ENCODE assay signal across 29 mouse cellular contexts in the genomic region with DNA sequence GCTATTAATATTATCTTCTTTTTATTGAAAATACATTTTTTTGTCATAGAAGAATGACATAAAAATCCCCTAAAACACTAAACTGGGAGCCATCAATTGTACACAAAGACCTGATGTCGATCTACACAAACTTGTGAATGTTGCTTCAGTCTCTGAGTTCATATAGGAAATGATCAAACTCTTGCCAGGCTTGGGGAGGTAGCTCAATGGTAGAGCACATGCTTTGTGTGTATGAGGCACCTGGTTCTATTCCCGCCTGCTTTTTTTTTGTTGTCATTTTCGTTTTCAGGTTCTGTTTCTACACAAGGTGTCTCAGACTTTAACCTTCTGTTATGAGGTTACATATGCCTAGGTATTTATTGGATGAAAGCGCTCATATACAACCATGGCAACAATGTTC. TPM values are rescaled to one million over a fixed set of nuclear protein-coding genes. Genes with fewer than 3 reads are reported as not detected.
"Had no signal": no experiment of that assay in that cellular context is flagged by ENCODE, and none has a peak within 500 bp of the region (broad histone marks: within the 10 kb centered on the region; RNA-seq: fewer than 3 reads in every experiment).

No protein-coding gene starts in this region.

- H3K9me3 ChIP-seq: limb, embryonic 10.5 days; limb, embryonic 12.5 days; limb, embryonic 13.5 days; limb, embryonic 15.5 days; liver, embryonic 12.5 days; liver, embryonic 13.5 days; liver, embryonic 15.5 days; lung, embryonic 15.5 days; megakaryocyte, embryonic 14.5 days; midbrain, embryonic 10.5 days; midbrain, embryonic 12.5 days; midbrain, embryonic 13.5 days; midbrain, embryonic 15.5 days; neural tube, embryonic 12.5 days had no signal

- H3K27ac ChIP-seq: limb, embryonic 10.5 days; limb, embryonic 12.5 days; limb, embryonic 13.5 days; limb, embryonic 15.5 days; liver, embryonic 12.5 days; liver, embryonic 13.5 days; liver, embryonic 14.5 days; liver, embryonic 15.5 days; lung, embryonic 15.5 days; macrophage; midbrain, embryonic 10.5 days; midbrain, embryonic 12.5 days; midbrain, embryonic 13.5 days; midbrain, embryonic 15.5 days; neural tube, embryonic 12.5 days had no signal

- H3K36me3 ChIP-seq: limb, embryonic 10.5 days; limb, embryonic 12.5 days; limb, embryonic 13.5 days; limb, embryonic 15.5 days; liver, embryonic 12.5 days; liver, embryonic 13.5 days; liver, embryonic 15.5 days; lung, embryonic 15.5 days; midbrain, embryonic 10.5 days; midbrain, embryonic 12.5 days; midbrain, embryonic 13.5 days; midbrain, embryonic 15.5 days; neural tube, embryonic 12.5 days had no signal

- H3K4me1 ChIP-seq: limb, embryonic 10.5 days; limb, embryonic 12.5 days; limb, embryonic 13.5 days; limb, embryonic 15.5 days; liver, embryonic 12.5 days; liver, embryonic 13.5 days; liver, embryonic 15.5 days; lung, embryonic 15.5 days; megakaryocyte, embryonic 14.5 days; midbrain, embryonic 12.5 days; midbrain, embryonic 13.5 days; midbrain, embryonic 15.5 days; neural tube, embryonic 12.5 days had no signal

- DNase-seq: left cerebral cortex, postnatal 4 days; liver; liver, embryonic 13.5 days; liver, postnatal 0 days; lung, adult 18-20 months; lung, adult 2 months; lung, embryonic 14.5 days; lung, postnatal 10 days; lung, postnatal 14 days; lung, postnatal 36 days; lung, postnatal 4 days had no signal

- H3K4me3 ChIP-seq: limb, embryonic 10.5 days; limb, embryonic 12.5 days; limb, embryonic 13.5 days; limb, embryonic 15.5 days; liver, embryonic 12.5 days; liver, embryonic 13.5 days; liver, embryonic 15.5 days; lung, embryonic 15.5 days; megakaryocyte, embryonic 14.5 days; midbrain, embryonic 10.5 days; midbrain, embryonic 12.5 days; midbrain, embryonic 13.5 days; midbrain, embryonic 15.5 days; myocyte; neural tube, embryonic 12.5 days had no signal

- H3K9ac ChIP-seq: limb, embryonic 12.5 days; limb, embryonic 13.5 days; limb, embryonic 15.5 days; liver, embryonic 12.5 days; liver, embryonic 13.5 days; liver, embryonic 14.5 days; liver, embryonic 15.5 days; liver, postnatal 0 days; lung, embryonic 14.5 days; lung, embryonic 15.5 days; midbrain, embryonic 12.5 days; midbrain, embryonic 13.5 days; midbrain, embryonic 15.5 days; neural tube, embryonic 12.5 days had no signal

- H3K27me3 ChIP-seq: limb, embryonic 12.5 days; liver, embryonic 12.5 days; liver, embryonic 13.5 days; liver, embryonic 15.5 days; midbrain, embryonic 12.5 days; midbrain, embryonic 13.5 days; midbrain, embryonic 15.5 days; neural tube, embryonic 12.5 days had no signal

RNA-seq across cellular contexts. Expression of a gene that starts 16.3 kb away (rescaled TPM):
- total RNA-seq: liver, adult 2 months; monocyte, adult 5-6 weeks had no signal
- polyA plus RNA-seq: liver, adult 2 months; liver, postnatal 0 days; macrophage had no signal
